Mouse (Mus musculus) midbrain, embryonic 16.5 days (tissue): ENCODE results near the gene Arhgap20. TPM values are rescaled to one million over a fixed set of nuclear protein-coding genes. Genes with fewer than 3 reads are reported as not detected.

Experiments used
- ATAC-seq: fragments of 200-750 bp; cut with Nextera tagmentation; 2 replicates; pipeline ENCODE4 v1.8.0; 2017; ENCODE audit warnings: moderate TSS enrichment
- H3K27ac ChIP-seq: fragments of 300-500 bp; sonication (generic); 2 replicates; pipeline ENCODE4 v1.5.1; 2014; ENCODE audit warnings: mild to moderate bottlenecking, low read length, mixed read lengths
- H3K27me3 ChIP-seq: fragments of 300-500 bp; sonication (generic); 2 replicates; pipeline ENCODE4 v1.6.1; 2014; ENCODE audit warnings: low read depth, low read length, mixed read lengths; ENCODE audit not compliant: control insufficient read depth, insufficient read depth
- H3K36me3 ChIP-seq: fragments of 300-500 bp; sonication (generic); 2 replicates; pipeline ENCODE4 v1.6.1; 2014; ENCODE audit warnings: mild to moderate bottlenecking, low read length, moderate library complexity, mixed read lengths; ENCODE audit not compliant: control insufficient read depth, insufficient read depth
- H3K4me1 ChIP-seq: fragments of 300-500 bp; sonication (generic); 2 replicates; pipeline ENCODE4 v1.6.1; 2014; ENCODE audit warnings: mild to moderate bottlenecking, low read length, mixed read lengths; ENCODE audit not compliant: control insufficient read depth, insufficient read depth
- H3K4me2 ChIP-seq: fragments of 300-500 bp; sonication (generic); 2 replicates; pipeline ENCODE4 v1.6.1; 2014; ENCODE audit warnings: mild to moderate bottlenecking, low read length, mixed read lengths
- H3K4me3 ChIP-seq: fragments of 300-500 bp; sonication (generic); 2 replicates; pipeline ENCODE4 v1.5.1; 2014; ENCODE audit warnings: low read depth, mild to moderate bottlenecking, low read length, moderate library complexity, mixed read lengths
- H3K9ac ChIP-seq: fragments of 300-500 bp; sonication (generic); 2 replicates; pipeline ENCODE4 v1.6.1; 2014; ENCODE audit warnings: low read depth, low read length, mixed read lengths
- H3K9me3 ChIP-seq: fragments of 300-500 bp; sonication (generic); replicated peaks from 2 replicates; pipeline ENCODE4 v1.6.1; 2014; ENCODE audit warnings: mild to moderate bottlenecking, low read length, mixed read lengths; ENCODE audit not compliant: control insufficient read depth, poor library complexity, severe bottlenecking
- WGBS: fragments of 180-500 bp; shearing (Covaris S2); extraction: QIAGEN DNeasy Blood & Tissue Kit; methylation state at CpG from one replicate; pipeline ENCODE4 v1.1.7; 2014; 5-methylcytosine and 5-hydroxymethylcytosine counted together
- polyA plus RNA-seq: library from polyadenylated mRNA; unstranded; fragments of >200 nt; fragmentation: Nextera tagmentation; extraction: Ambion mirVana; gene quantifications from 2 replicates; pipeline ENCODE4 v1.2.1, GENCODE M21; 2015

Arhgap20 gene
- polyA plus RNA-seq, 1 experiment from 2014 or later, result 18.8 TPM

GRCm38 (mm10) chr9:51875531-51875930 is 110.4 kb downstream of the Arhgap20 start:
- no peak overlapping the region for H3K27ac ChIP-seq
- H3K9me3 ChIP-seq, result no peaks in the 10 kb centered on the region
- no peaks in the 10 kb centered on the region for H3K27me3 ChIP-seq
- WGBS, result 89% methylated on average over 20 of the region's 20 CpGs
- H3K4me2 ChIP-seq, result no peak overlapping the region
- no peaks in the 10 kb centered on the region for H3K36me3 ChIP-seq
- no peak overlapping the region for H3K9ac ChIP-seq
- no peak overlapping the region for H3K4me3 ChIP-seq
- H3K4me1 ChIP-seq, result no peaks in the 10 kb centered on the region
- no peak for ATAC-seq

GRCm38 (mm10) chr9:51881386-51881785 is 116.2 kb downstream of the Arhgap20 start:
- Histone ChIP-seq H3K4me1 (no peaks in the 10 kb centered on the region), H3K4me3 (no peak overlapping the region), H3K9ac (no peak overlapping the region), H3K4me2 (no peak overlapping the region), H3K36me3 (no peaks in the 10 kb centered on the region), H3K27me3 (no peaks in the 10 kb centered on the region), H3K9me3 (no peaks in the 10 kb centered on the region), H3K27ac (no peak overlapping the region)
- 52% methylated on average over 4 of the region's 4 CpGs for WGBS
- no peak for ATAC-seq

DNA sequence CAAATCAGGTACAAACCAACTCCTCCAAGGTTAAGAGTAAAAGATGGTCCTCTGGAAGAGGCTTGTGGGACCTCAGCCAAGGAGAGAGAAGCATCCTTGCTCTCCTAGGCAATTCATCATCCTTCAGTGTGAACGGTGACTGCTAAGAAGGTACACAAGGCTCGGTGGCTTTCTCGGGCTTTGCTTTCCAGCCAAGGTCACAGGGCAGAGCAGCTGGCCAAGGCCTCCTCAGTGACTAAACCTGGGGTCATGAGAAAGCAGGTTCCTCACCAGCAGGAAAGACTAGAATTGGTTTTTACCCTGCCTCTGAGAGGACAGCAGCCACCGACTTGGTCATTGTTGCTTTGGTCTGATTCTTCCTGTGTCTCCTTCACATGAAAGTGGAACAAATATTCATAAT is 116.7 kb downstream of the Arhgap20 start:
- Histone ChIP-seq H3K4me2 (no peak overlapping the region), H3K9ac (no peak overlapping the region), H3K4me3 (no peak overlapping the region), H3K27ac (no peak overlapping the region), H3K36me3 (no peaks in the 10 kb centered on the region), H3K4me1 (no peaks in the 10 kb centered on the region), H3K9me3 (no peaks in the 10 kb centered on the region), H3K27me3 (no peaks in the 10 kb centered on the region)
- 86% methylated on average over 4 of the region's 4 CpGs for WGBS
- no peak for ATAC-seq

GRCm38 (mm10) chr9:51883319-51883718 is 118.2 kb downstream of the Arhgap20 start:
- H3K4me3 ChIP-seq, result no peak overlapping the region
- H3K4me2 ChIP-seq, result no peak overlapping the region
- H3K27ac ChIP-seq, result no peak overlapping the region
- 80% methylated on average over 4 of the region's 4 CpGs for WGBS
- no peaks in the 10 kb centered on the region for H3K4me1 ChIP-seq
- no peaks in the 10 kb centered on the region for H3K27me3 ChIP-seq
- ATAC-seq, result no peak
- no peak overlapping the region for H3K9ac ChIP-seq
- H3K36me3 ChIP-seq, result no peaks in the 10 kb centered on the region
- H3K9me3 ChIP-seq, result no peaks in the 10 kb centered on the region

DNA sequence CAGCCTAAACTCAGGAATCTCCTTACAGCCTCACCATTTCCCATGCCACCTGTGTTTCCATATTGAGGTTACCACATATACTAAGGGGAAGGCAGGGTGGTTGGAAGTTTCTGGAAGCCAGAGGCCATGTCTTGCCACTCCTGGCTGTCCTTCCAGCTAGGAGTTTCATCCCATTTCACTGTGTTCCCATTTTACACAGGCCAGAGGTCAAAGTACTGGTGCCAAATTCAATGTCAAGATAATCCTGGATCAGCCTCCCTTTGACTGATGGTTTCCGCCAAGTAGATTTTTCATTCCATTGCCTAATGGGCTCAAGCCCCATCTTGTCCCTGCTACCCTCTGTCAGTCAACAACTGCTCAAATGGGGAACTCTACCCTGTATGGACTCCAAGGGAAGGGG is 127.8 kb downstream of the Arhgap20 start:
- H3K4me2 ChIP-seq, result no peak overlapping the region
- no peaks in the 10 kb centered on the region for H3K4me1 ChIP-seq
- no peak overlapping the region for H3K9ac ChIP-seq
- WGBS, result 90% methylated on average over 1 of the region's 1 CpGs
- no peaks in the 10 kb centered on the region for H3K36me3 ChIP-seq
- no peak for ATAC-seq
- no peaks in the 10 kb centered on the region for H3K27me3 ChIP-seq
- no peaks in the 10 kb centered on the region for H3K9me3 ChIP-seq
- no peak overlapping the region for H3K4me3 ChIP-seq
- no peak overlapping the region for H3K27ac ChIP-seq

Other genes starting within 250 kb of the Arhgap20 start
- 36.9 and 37.0 TPM in 2 replicates for gene Fdx1, start 198.2 kb downstream of the Arhgap20 start, polyA plus RNA-seq